Mouse (Mus musculus) gastrocnemius, adult 18-20 months (tissue): ENCODE results near the gene Adgrb3. TPM values are rescaled to one million over a fixed set of nuclear protein-coding genes. Genes with fewer than 3 reads are reported as not detected.

Source experiments
- DNase-seq: peaks from one replicate; pipeline ENCODE4 v3.0.0; 2021; ENCODE audit warnings: low spot score
- total RNA-seq, 2 experiments: library from RNA; stranded (reverse); gene quantifications; 2 replicates each; pipeline ENCODE4 v1.2.3; 2021

Adgrb3 gene
- total RNA-seq, 2 experiments from 2014 or later = 0.05 TPM; not detected in 1

GRCm38 (mm10) chr1:25310066-25310465 lies 519.4 kb downstream of the Adgrb3 start:
- DNase-seq = no peak

GRCm38 (mm10) chr1:25281471-25281870 lies 548.0 kb downstream of the Adgrb3 start:
- no peak for DNase-seq

GRCm38 (mm10) chr1:25250562-25250961 lies 578.9 kb downstream of the Adgrb3 start:
- DNase-seq = no peak

- DNase-seq = no peak
Measured at GRCm38 (mm10) chr1:25242436-25242835, 587.1 kb downstream of the Adgrb3 start.

GRCm38 (mm10) chr1:25229245-25229750 lies 600.2 kb downstream of the Adgrb3 start:
- no peak for DNase-seq

- DNase-seq = peak; percentile 1
Measured at GRCm38 (mm10) chr1:25228381-25229244, 600.9 kb downstream of the Adgrb3 start.

GRCm38 (mm10) chr1:25227880-25228279 lies 601.6 kb downstream of the Adgrb3 start:
- DNase-seq = no peak

GRCm38 (mm10) chr1:25204636-25205035 lies 624.9 kb downstream of the Adgrb3 start:
- DNase-seq = no peak

GRCm38 (mm10) chr1:25199392-25199791 lies 630.1 kb downstream of the Adgrb3 start:
- DNase-seq = no peak

GRCm38 (mm10) chr1:25191986-25192385 lies 637.5 kb downstream of the Adgrb3 start:
- no peak for DNase-seq

- DNase-seq = no peak
Measured at GRCm38 (mm10) chr1:25189261-25189660, 640.2 kb downstream of the Adgrb3 start.

- no peak for DNase-seq
Measured at GRCm38 (mm10) chr1:25185909-25186308, 643.6 kb downstream of the Adgrb3 start.

- no peak for DNase-seq
Measured at GRCm38 (mm10) chr1:25181881-25182280, 647.6 kb downstream of the Adgrb3 start.

GRCm38 (mm10) chr1:25180615-25181014 lies 648.9 kb downstream of the Adgrb3 start:
- no peak for DNase-seq

- DNase-seq = no peak
Measured at GRCm38 (mm10) chr1:25179860-25180582, 649.5 kb downstream of the Adgrb3 start.

- DNase-seq = no peak
Measured at GRCm38 (mm10) chr1:25178347-25179130, 651.0 kb downstream of the Adgrb3 start.

- DNase-seq = no peak
Measured at GRCm38 (mm10) chr1:25167120-25167519, 662.4 kb downstream of the Adgrb3 start.

GRCm38 (mm10) chr1:25166036-25166796 lies 663.3 kb downstream of the Adgrb3 start:
- no peak for DNase-seq

GRCm38 (mm10) chr1:25163561-25163960 lies 665.9 kb downstream of the Adgrb3 start:
- DNase-seq = no peak

- DNase-seq = no peak
Measured at GRCm38 (mm10) chr1:25146206-25146605, 683.3 kb downstream of the Adgrb3 start.
